Comparison of ENCODE assay signal across 8 mouse cellular contexts in genomic region chr8:60993639-60993986, GRCm38 (mm10). TPM values are rescaled to one million over a fixed set of nuclear protein-coding genes. Genes with fewer than 3 reads are reported as not detected.
DNase-seq lines count a peak whose midpoint lies in the region; ATAC-seq and TF ChIP-seq lines count a peak whose summit lies in the region.

No protein-coding gene starts in this region.

- DNase-seq in heart, postnatal 4 days = no peak
- no peak for DNase-seq in liver, embryonic 14.5 days (ENCODE audit: low read depth in 3 of 3, low spot score in 3 of 3)
- DNase-seq in adrenal gland, postnatal 14 days = no peak
- DNase-seq in ovary, adult 18-20 months (ENCODE audit: low spot score) = no peak
- DNase-seq in frontal cortex, postnatal 10 days (ENCODE audit: low spot score in 2 of 2) = no peak

- H3K9ac ChIP-seq in heart, embryonic 11.5 days (ENCODE audit: low read depth, low read length) = peak overlapping the region; percentile 87
- H3K9ac ChIP-seq in forebrain, embryonic 12.5 days = peak overlapping the region; percentile 66
- H3K9ac ChIP-seq in liver, embryonic 14.5 days (replicated peaks) = peak overlapping the region; percentile 65

- peak overlapping the region; percentile 93 for H3K27ac ChIP-seq in heart, embryonic 11.5 days (ENCODE audit: low read depth, low read length)
- peak overlapping the region; percentile 91; the same call in 1 of the 2 replicates for H3K27ac ChIP-seq in forebrain, embryonic 12.5 days
- H3K27ac ChIP-seq in liver, embryonic 14.5 days = peak overlapping the region; percentile 83

- peaks cover 4% of the 10 kb centered on the region; the same call in 1 of the 2 replicates for H3K9me3 ChIP-seq in heart, embryonic 11.5 days (replicated peaks; ENCODE audit: control insufficient read depth, low read length)
- peaks cover 44% of the 10 kb centered on the region for H3K9me3 ChIP-seq in E14TG2a.4 (ENCODE audit: low read length)
- 0 out of 2 replicates have a peak, but pooled peaks cover 5% of the 10 kb centered on the region for H3K9me3 ChIP-seq in forebrain, embryonic 12.5 days
- H3K9me3 ChIP-seq in liver, embryonic 14.5 days (ENCODE audit: control insufficient read depth, low read length) = no peaks in the 10 kb centered on the region

- ATAC-seq in heart, embryonic 11.5 days (replicated peaks; ENCODE audit: insufficient number of reproducible peaks, low FRiP score, low TSS enrichment) = no peak; the same call in 1 of the 2 replicates
- ATAC-seq in forebrain, embryonic 12.5 days (ENCODE audit: low FRiP score) = no peak
- ATAC-seq in liver, embryonic 14.5 days (ENCODE audit: insufficient read depth) = peak; percentile 27

- WGBS in heart, embryonic 11.5 days (ENCODE audit: insufficient replicate concordance) = 2% methylated on average over 12 of the region's 12 CpGs
- 5% methylated on average over 12 of the region's 12 CpGs for WGBS in forebrain, embryonic 12.5 days
- WGBS in liver, embryonic 14.5 days (ENCODE audit: insufficient replicate concordance) = 2% methylated on average over 12 of the region's 12 CpGs

- no peaks in the 10 kb centered on the region for H3K36me3 ChIP-seq in heart, embryonic 11.5 days (ENCODE audit: control insufficient read depth, insufficient read depth, low read length)
- peaks cover 10% of the 10 kb centered on the region for H3K36me3 ChIP-seq in E14TG2a.4 (ENCODE audit: insufficient read depth, low read length)
- H3K36me3 ChIP-seq in forebrain, embryonic 12.5 days (replicated peaks) = no peaks in the 10 kb centered on the region
- no peaks in the 10 kb centered on the region for H3K36me3 ChIP-seq in liver, embryonic 14.5 days (replicated peaks; ENCODE audit: control insufficient read depth, insufficient read depth, low read depth)

- peaks cover 4% of the 10 kb centered on the region for H3K4me1 ChIP-seq in heart, embryonic 11.5 days (ENCODE audit: control insufficient read depth, insufficient read depth, low read length)
- peaks cover 18% of the 10 kb centered on the region for H3K4me1 ChIP-seq in E14TG2a.4 (replicated peaks; ENCODE audit: low read depth, low read length)
- H3K4me1 ChIP-seq in forebrain, embryonic 12.5 days = peaks cover 8% of the 10 kb centered on the region
- H3K4me1 ChIP-seq in liver, embryonic 14.5 days (replicated peaks; ENCODE audit: control insufficient read depth in 2 of 2, insufficient read depth in 2 of 2, low read length in 1 of 2) = peaks cover 9 to 15% of the 10 kb centered on the region in 2 experiments; a peak in 3 of 4 replicates

- H3K27me3 ChIP-seq in heart, embryonic 11.5 days (ENCODE audit: control insufficient read depth, insufficient read depth, low read length) = no peaks in the 10 kb centered on the region
- H3K27me3 ChIP-seq in E14TG2a.4 (ENCODE audit: insufficient read depth, low read length) = no peaks in the 10 kb centered on the region
- H3K27me3 ChIP-seq in forebrain, embryonic 12.5 days = no peaks in the 10 kb centered on the region
- H3K27me3 ChIP-seq in liver, embryonic 14.5 days (ENCODE audit: control insufficient read depth, insufficient read depth, low read length) = no peaks in the 10 kb centered on the region

- TF ChIP-seq EP300 in liver, embryonic 14.5 days (IDR thresholded peaks at IDR 0.05; ENCODE audit: low read depth) = no peak

- peak overlapping the region; percentile 73 for H3K4me2 ChIP-seq in heart, embryonic 11.5 days
- H3K4me2 ChIP-seq in forebrain, embryonic 12.5 days = peak overlapping the region; percentile 86
- peak overlapping the region; percentile 88 for H3K4me2 ChIP-seq in liver, embryonic 14.5 days (ENCODE audit: low read depth)

- no peak for TF ChIP-seq CTCF in E14TG2a.4 (conservative IDR thresholded peaks at IDR 0.05; ENCODE audit: low read length)
- 0 out of 2 replicates have a peak, but pooled peaks have one; percentile 20 for TF ChIP-seq CTCF in liver, embryonic 14.5 days (IDR thresholded peaks at IDR 0.05; ENCODE audit: low read depth)

- H3K4me3 ChIP-seq in heart, embryonic 11.5 days (ENCODE audit: low read depth, low read length) = peak overlapping the region; percentile 82
- peak overlapping the region; percentile 91 for H3K4me3 ChIP-seq in E14TG2a.4 (replicated peaks; ENCODE audit: low read length)
- H3K4me3 ChIP-seq in forebrain, embryonic 12.5 days (replicated peaks) = peak overlapping the region; percentile 71
- H3K4me3 ChIP-seq in liver, embryonic 14.5 days (ENCODE audit: insufficient read depth in 1 of 2, low read depth in 2 of 2, low read length in 2 of 2) = peak overlapping the region; percentile 60 to 87

RNA-seq across cellular contexts. Expression of gene Nek1, which starts 0.6 kb away (rescaled TPM):
- polyA plus RNA-seq in heart, embryonic 11.5 days (2014; fragmentation: Nextera tagmentation; extraction: Ambion mirVana) = 15.4 and 16.4 TPM in 2 replicates
- 1 to 10 TPM; 6.2 to 6.9 TPM for total RNA-seq in heart, postnatal 4 days (2021)
- 22.3 and 23.8 TPM in 2 replicates for polyA plus RNA-seq in forebrain, embryonic 12.5 days (2016; fragmentation: Nextera tagmentation; extraction: Ambion mirVana)
- polyA plus RNA-seq in liver, embryonic 14.5 days (2012; rRNA removed) = 1.5 and 2.6 TPM in 2 replicates
- polyA plus RNA-seq in liver, embryonic 14.5 days (2014; fragmentation: Nextera tagmentation; extraction: Ambion mirVana) = 6.7 and 8.5 TPM in 2 replicates
- total RNA-seq in adrenal gland, postnatal 14 days (2021) = 13.5 and 15.8 TPM in 2 replicates

RNA-seq across cellular contexts. Expression of gene Clcn3, which starts 10.5 kb away (rescaled TPM):
- polyA plus RNA-seq in heart, embryonic 11.5 days (2014; fragmentation: Nextera tagmentation; extraction: Ambion mirVana) = 24.4 and 29.2 TPM in 2 replicates
- 10 to 100 TPM; 32.0 to 33.6 TPM for total RNA-seq in heart, postnatal 4 days (2021)
- 53.4 and 53.7 TPM in 2 replicates for polyA plus RNA-seq in forebrain, embryonic 12.5 days (2016; fragmentation: Nextera tagmentation; extraction: Ambion mirVana)
- 19.2 and 28.1 TPM in 2 replicates for polyA plus RNA-seq in liver, embryonic 14.5 days (2012; rRNA removed)
- 34.6 and 38.2 TPM in 2 replicates for polyA plus RNA-seq in liver, embryonic 14.5 days (2014; fragmentation: Nextera tagmentation; extraction: Ambion mirVana)
- 37.9 and 38.6 TPM in 2 replicates for total RNA-seq in adrenal gland, postnatal 14 days (2021)
